Mouse (Mus musculus) neural tube, embryonic 12.5 days (tissue): ENCODE results near the gene Snrnp25. TPM values are rescaled to one million over a fixed set of nuclear protein-coding genes. Genes with fewer than 3 reads are reported as not detected.

Experiments used
- ATAC-seq: fragments of 200-750 bp; cut with Nextera tagmentation; 2 replicates; pipeline ENCODE4 v1.8.0; 2017; ENCODE audit warnings: low read depth, mild to moderate bottlenecking, moderate TSS enrichment, moderate library complexity; ENCODE audit not compliant: low FRiP score
- H3K27ac ChIP-seq: fragments of 300-500 bp; sonication (generic); 2 replicates; pipeline ENCODE4 v1.5.1; 2016
- H3K27me3 ChIP-seq: fragments of 300-500 bp; sonication (generic); replicated peaks from 2 replicates; pipeline ENCODE4 v1.6.1; 2016; ENCODE audit warnings: mild to moderate bottlenecking
- H3K36me3 ChIP-seq: fragments of 300-500 bp; sonication (generic); 2 replicates; pipeline ENCODE4 v1.6.1; 2016; ENCODE audit warnings: mild to moderate bottlenecking
- H3K4me1 ChIP-seq: fragments of 300-500 bp; sonication (generic); 2 replicates; pipeline ENCODE4 v1.6.1; 2016
- H3K4me2 ChIP-seq: fragments of 300-500 bp; sonication (generic); replicated peaks from 2 replicates; pipeline ENCODE4 v1.6.1; 2016; ENCODE audit warnings: mild to moderate bottlenecking
- H3K4me3 ChIP-seq: fragments of 300-500 bp; sonication (generic); 2 replicates; pipeline ENCODE4 v1.5.1; 2016
- H3K9ac ChIP-seq: fragments of 300-500 bp; sonication (generic); 2 replicates; pipeline ENCODE4 v1.6.1; 2016; ENCODE audit warnings: mild to moderate bottlenecking
- H3K9me3 ChIP-seq: fragments of 300-500 bp; sonication (generic); 2 replicates; pipeline ENCODE4 v1.6.1; 2016; ENCODE audit warnings: mild to moderate bottlenecking
- WGBS: fragments of 180-500 bp; shearing (Covaris S2); methylation state at CpG from one replicate; pipeline ENCODE4 v1.1.7; 2016; 5-methylcytosine and 5-hydroxymethylcytosine counted together
- polyA plus RNA-seq: library from polyadenylated mRNA; unstranded; fragments of >200 nt; fragmentation: Nextera tagmentation; extraction: Ambion mirVana; gene quantifications from 2 replicates; pipeline ENCODE4 v1.2.1, GENCODE M21; 2016

The Snrnp25 gene
- 52.8 and 59.3 TPM in 2 replicates for polyA plus RNA-seq

DNA sequence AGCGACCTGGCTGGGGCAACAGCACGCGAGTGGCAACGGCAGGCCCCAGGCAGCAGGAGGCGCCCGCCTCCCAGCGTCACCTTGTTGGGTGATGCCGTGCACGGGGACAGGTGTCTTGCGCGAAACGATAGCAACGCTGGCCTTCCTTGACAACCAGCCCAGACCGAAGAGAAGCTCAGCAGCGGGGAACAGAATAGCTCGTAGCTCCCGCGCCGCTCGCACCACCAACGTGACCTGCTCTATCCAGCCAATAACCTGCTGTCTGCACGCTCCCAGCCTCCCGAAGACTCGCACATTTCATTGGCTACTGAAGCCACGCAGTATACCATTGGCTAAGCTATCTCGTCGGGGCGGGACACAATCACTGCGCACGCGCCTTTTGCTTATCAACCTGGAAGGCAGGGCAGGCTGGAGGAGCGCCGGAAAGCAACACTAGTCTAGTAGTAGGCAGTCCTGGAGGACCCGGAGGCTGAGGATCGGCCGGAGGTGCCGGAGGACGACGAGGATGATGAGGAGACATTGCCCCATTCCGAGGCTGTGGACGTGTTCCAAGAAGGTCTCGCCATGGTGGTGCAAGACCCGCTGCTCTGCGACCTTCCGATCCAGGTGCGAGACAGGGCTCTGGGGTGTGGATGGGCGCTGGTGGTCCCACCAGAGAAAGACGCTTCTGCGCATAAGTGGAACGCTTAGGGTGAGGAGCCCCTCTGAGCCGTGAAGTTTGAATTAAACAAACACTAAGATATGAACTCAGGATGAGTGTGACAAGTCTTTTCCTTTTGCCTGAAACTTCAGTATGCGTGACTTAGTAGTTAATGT lies at the start of gene Snrnp25:
Gene Snrnp25 (plus strand): TSS at position 358 of the 816 bp plus-strand sequence.
- H3K4me3 ChIP-seq = peak within 1 kb of the TSS; percentile 61
- WGBS = under 1% methylated on average over 52 of the region's 52 CpGs
- H3K27ac ChIP-seq = no peak within 1 kb of the TSS
- peaks cover 17% of the 10 kb centered on the region for H3K4me1 ChIP-seq
- peak within 1 kb of the TSS; percentile 80 for H3K4me2 ChIP-seq
- H3K9me3 ChIP-seq = no peaks in the 10 kb centered on the region
- H3K36me3 ChIP-seq = peaks cover 29% of the 10 kb centered on the region
- no peaks in the 10 kb centered on the region for H3K27me3 ChIP-seq
- H3K9ac ChIP-seq = peak within 1 kb of the TSS; percentile 65
- peak; percentile 100 for ATAC-seq

DNA sequence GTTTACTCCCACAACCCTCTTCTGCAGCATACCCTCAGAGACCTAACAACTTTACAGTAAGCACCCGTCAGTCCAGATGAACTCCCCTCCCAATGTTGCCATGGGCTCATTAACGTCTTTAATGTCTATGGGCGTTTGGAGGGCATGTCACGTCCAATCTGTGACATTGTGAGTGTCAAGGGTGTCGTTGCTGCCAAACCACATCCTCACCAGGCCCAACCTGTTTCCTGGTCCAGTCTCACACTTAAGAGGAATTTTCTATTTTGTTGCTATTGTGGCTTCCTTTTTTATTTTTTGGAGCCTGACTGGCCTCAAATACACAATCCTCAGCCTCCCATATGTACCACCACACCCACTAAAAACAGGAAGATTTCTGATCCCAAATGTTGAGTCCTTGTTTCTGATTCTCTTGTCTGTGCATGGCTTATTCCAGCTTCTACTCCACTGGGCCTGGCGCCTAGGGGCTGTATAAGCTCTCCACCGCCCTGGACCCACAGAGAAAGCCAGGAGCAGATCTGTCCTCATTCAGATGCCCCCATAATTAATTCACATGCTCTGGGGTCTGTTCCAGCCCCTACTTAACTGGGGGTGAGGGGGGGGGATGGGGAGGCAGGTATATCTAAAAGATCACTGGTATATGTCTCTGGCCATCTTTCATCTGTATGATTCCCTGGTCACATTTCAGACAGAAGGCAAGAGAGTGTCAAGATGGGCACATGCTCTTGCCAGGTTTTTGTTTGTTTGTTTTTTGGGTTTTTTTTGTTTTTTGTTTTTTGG lies 48.2 kb upstream of the Snrnp25 start:
- no peaks in the 10 kb centered on the region for H3K9me3 ChIP-seq
- 82% methylated on average over 7 of the region's 7 CpGs for WGBS
- ATAC-seq = no peak
- H3K27me3 ChIP-seq = no peaks in the 10 kb centered on the region
- H3K36me3 ChIP-seq = no peaks in the 10 kb centered on the region
- 0 out of 2 replicates have a peak overlapping the region, but pooled peaks have one; percentile 26 for H3K27ac ChIP-seq
- no peak overlapping the region for H3K4me2 ChIP-seq
- peaks cover 13% of the 10 kb centered on the region for H3K4me1 ChIP-seq
- no peak overlapping the region for H3K4me3 ChIP-seq
- no peak overlapping the region for H3K9ac ChIP-seq

DNA sequence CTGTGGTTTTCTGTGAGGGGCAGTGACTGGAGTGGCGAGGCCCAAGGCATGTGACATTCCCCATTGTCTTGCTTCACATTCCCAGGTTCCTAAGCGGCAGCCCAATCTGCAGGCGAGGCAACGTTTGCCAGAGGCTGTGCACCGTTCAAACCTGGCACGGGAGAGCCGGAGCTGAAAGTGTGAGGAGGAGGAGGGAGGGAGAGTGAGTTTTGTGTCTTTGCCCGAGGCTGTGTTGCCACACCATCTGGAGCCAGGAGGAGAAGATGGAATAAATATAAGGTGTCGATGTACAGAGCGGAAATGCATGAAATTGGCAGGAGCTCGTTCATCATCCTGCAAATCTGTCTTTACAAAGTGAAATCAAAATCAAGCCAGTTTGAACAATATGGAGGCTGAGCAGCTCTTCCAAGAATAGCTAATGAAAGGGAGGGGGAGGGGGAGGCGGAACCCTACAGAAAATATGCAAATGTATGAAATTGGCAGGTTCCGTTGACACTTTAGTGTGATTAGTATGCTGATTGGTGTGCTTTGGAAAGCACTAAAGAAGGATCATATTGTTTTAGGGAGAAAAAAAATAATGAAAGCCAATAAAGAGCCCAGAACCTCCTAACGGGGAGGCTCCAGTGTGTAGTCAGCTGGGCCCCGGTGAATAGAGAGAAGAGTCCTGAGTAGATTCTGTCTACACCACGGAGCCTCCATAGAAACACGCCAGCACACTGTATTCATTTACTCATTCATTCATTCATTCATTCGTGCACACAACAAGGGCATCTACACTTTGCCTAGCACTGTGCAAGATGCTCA lies 47.2 kb upstream of the Snrnp25 start:
- peaks cover 13% of the 10 kb centered on the region for H3K4me1 ChIP-seq
- H3K9me3 ChIP-seq = no peaks in the 10 kb centered on the region
- no peaks in the 10 kb centered on the region for H3K27me3 ChIP-seq
- no peaks in the 10 kb centered on the region for H3K36me3 ChIP-seq
- ATAC-seq = peak; percentile 42
- peak overlapping the region; percentile 30; the same call in 1 of the 2 replicates for H3K4me2 ChIP-seq
- no peak overlapping the region for H3K9ac ChIP-seq
- H3K4me3 ChIP-seq = no peak overlapping the region
- 36% methylated on average over 18 of the region's 18 CpGs for WGBS
- H3K27ac ChIP-seq = peak overlapping the region; percentile 42; the same call in 1 of the 2 replicates

GRCm38 (mm10) chr11:32159176-32159575 lies 46.0 kb upstream of the Snrnp25 start:
- Histone ChIP-seq H3K4me3 (no peak overlapping the region), H3K27me3 (no peaks in the 10 kb centered on the region), H3K9me3 (no peaks in the 10 kb centered on the region), H3K36me3 (no peaks in the 10 kb centered on the region), H3K4me2 (no peak overlapping the region), H3K27ac (no peak overlapping the region), H3K9ac (no peak overlapping the region), H3K4me1 (peaks cover 13% of the 10 kb centered on the region)
- WGBS = 90% methylated on average over 3 of the region's 3 CpGs
- ATAC-seq = no peak

DNA sequence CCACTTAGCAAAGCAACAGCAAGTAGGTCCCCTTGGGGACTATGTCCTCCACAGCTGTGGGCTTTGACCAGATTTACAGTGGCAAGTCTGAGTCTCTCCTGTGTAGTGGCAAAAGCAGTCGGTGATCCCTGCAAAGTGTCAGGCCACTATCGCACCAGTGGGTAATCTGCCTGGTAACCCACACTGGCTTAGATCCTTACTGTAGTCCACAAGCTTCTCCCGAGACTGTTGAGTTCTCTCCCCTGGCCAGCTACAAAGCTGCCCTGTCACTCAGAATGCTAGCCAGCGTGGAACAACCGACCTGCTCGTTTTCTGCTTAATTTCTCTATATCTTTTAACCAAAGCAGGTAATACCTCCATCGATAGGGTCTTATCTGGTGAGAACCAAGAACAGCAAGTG lies 44.9 kb upstream of the Snrnp25 start:
- Histone ChIP-seq H3K4me2 (no peak overlapping the region), H3K36me3 (no peaks in the 10 kb centered on the region), H3K27ac (no peak overlapping the region), H3K27me3 (no peaks in the 10 kb centered on the region), H3K9ac (no peak overlapping the region), H3K4me1 (peaks cover 13% of the 10 kb centered on the region), H3K4me3 (no peak overlapping the region), H3K9me3 (no peaks in the 10 kb centered on the region)
- ATAC-seq = no peak
- WGBS = 86% methylated on average over 7 of the region's 7 CpGs

GRCm38 (mm10) chr11:32161500-32161899 lies 43.7 kb upstream of the Snrnp25 start:
- 8% methylated on average over 9 of the region's 9 CpGs for WGBS

GRCm38 (mm10) chr11:32161922-32162804 lies 43.1 kb upstream of the Snrnp25 start:
- Histone ChIP-seq H3K27me3 (no peaks in the 10 kb centered on the region), H3K4me3 (peak overlapping the region; percentile 5; the same call in 1 of the 2 replicates), H3K4me2 (peak overlapping the region; percentile 60), H3K9ac (peak overlapping the region; percentile 58), H3K4me1 (peaks cover 10% of the 10 kb centered on the region), H3K27ac (0 out of 2 replicates have a peak overlapping the region, but pooled peaks have one; percentile 53), H3K9me3 (no peaks in the 10 kb centered on the region), H3K36me3 (no peaks in the 10 kb centered on the region)
- peak; percentile 91 for ATAC-seq
- 14% methylated on average over 28 of the region's 28 CpGs for WGBS

More at GRCm38 (mm10) chr11:32161500-32161899, 43.7 kb upstream of the Snrnp25 start:
- H3K4me1 ChIP-seq = peaks cover 13% of the 10 kb centered on the region
- H3K4me3 ChIP-seq = peak overlapping the region; percentile 5; the same call in 1 of the 2 replicates
- peak overlapping the region; percentile 60 for H3K4me2 ChIP-seq
- H3K36me3 ChIP-seq = no peaks in the 10 kb centered on the region
- H3K9me3 ChIP-seq = no peaks in the 10 kb centered on the region
- H3K27me3 ChIP-seq = no peaks in the 10 kb centered on the region
- H3K9ac ChIP-seq = peak overlapping the region; percentile 58
- 0 out of 2 replicates have a peak overlapping the region, but pooled peaks have one; percentile 53 for H3K27ac ChIP-seq
- peak; percentile 59 for ATAC-seq

- Histone ChIP-seq H3K27ac (no peak overlapping the region), H3K4me3 (no peak overlapping the region), H3K9ac (no peak overlapping the region), H3K9me3 (no peaks in the 10 kb centered on the region), H3K4me2 (no peak overlapping the region), H3K4me1 (peaks cover 3% of the 10 kb centered on the region), H3K27me3 (no peaks in the 10 kb centered on the region), H3K36me3 (no peaks in the 10 kb centered on the region)
- ATAC-seq = no peak
- 78% methylated on average over 4 of the region's 4 CpGs for WGBS
Observed at GRCm38 (mm10) chr11:32166683-32167082, 38.5 kb upstream of the Snrnp25 start.

DNA sequence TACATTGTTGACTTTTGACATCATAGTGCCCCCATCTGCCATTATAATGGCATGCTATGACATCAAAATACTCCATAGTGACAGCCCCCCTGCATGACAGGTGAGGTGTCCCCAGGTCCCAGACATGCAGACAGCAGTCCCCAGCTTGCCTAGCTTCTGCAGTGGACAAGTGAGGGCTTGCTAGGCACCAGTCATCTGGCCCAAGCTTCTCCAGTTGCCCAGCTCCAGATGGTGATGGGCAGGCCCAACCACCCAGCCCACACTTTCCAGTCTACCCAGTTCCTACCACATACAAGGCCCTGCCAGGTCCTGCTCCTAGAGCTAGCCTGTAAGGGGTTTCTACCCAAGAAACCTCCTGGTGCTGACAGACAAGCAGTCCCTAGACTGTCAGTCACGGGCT lies 26.7 kb upstream of the Snrnp25 start:
- H3K36me3 ChIP-seq = no peaks in the 10 kb centered on the region
- H3K9me3 ChIP-seq = no peaks in the 10 kb centered on the region
- no peaks in the 10 kb centered on the region for H3K4me1 ChIP-seq
- no peak overlapping the region for H3K9ac ChIP-seq
- H3K27ac ChIP-seq = no peak overlapping the region
- H3K4me2 ChIP-seq = no peak overlapping the region
- WGBS = 82% methylated on average over 1 of the region's 1 CpGs
- ATAC-seq = no peak
- no peak overlapping the region for H3K4me3 ChIP-seq
- no peaks in the 10 kb centered on the region for H3K27me3 ChIP-seq

DNA sequence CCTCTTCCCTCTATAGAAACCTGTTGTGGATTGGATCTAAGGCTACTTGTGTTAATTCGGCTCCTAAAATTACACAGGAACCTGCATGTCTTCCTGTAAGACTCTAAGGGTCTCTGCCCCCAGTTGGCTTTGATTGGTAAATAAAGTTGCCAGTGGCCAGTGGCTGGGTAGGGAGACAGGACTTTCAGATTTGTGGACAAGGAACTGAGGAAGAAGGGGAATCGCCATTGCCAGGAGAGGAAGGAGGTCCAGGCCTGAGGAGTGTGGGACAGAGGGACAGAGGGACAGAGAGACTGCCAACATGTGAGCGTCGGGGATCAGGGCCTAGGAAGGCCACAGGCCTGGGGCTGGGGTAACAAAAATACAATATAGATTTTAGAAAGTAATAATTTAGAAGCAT lies 24.0 kb upstream of the Snrnp25 start:
- Histone ChIP-seq H3K27ac (no peak overlapping the region), H3K27me3 (no peaks in the 10 kb centered on the region), H3K9ac (no peak overlapping the region), H3K9me3 (no peaks in the 10 kb centered on the region), H3K4me3 (no peak overlapping the region), H3K4me2 (no peak overlapping the region), H3K4me1 (no peaks in the 10 kb centered on the region), H3K36me3 (no peaks in the 10 kb centered on the region)
- 87% methylated on average over 4 of the region's 4 CpGs for WGBS
- ATAC-seq = no peak
